Mouse (Mus musculus) liver, adult 2 months (tissue): ENCODE data around the gene Ascc2. TPM values are rescaled to one million over a fixed set of nuclear protein-coding genes. Genes with fewer than 3 reads are reported as not detected.

ENCODE experiments used
- DNase-seq: peaks from one replicate; pipeline ENCODE4 v3.0.0-alpha.2; 2011; ENCODE audit warnings: low read depth, low spot score; ENCODE audit errors: extremely low read depth
- H3K27ac ChIP-seq: fragments of 200-500 bp; replicated peaks from 2 replicates; pipeline ENCODE4 v1.5.1; 2012; ENCODE audit warnings: low read depth, mild to moderate bottlenecking, control low read depth, inconsistent platforms, low read length; ENCODE audit not compliant: insufficient read depth
- H3K27me3 ChIP-seq: fragments of 200-500 bp; 2 replicates; pipeline ENCODE4 v1.6.1; 2012; ENCODE audit warnings: mild to moderate bottlenecking, moderate library complexity, low read length, inconsistent platforms; ENCODE audit not compliant: control insufficient read depth, insufficient read depth
- H3K36me3 ChIP-seq: fragments of 200-500 bp; 2 replicates; pipeline ENCODE4 v1.6.1; 2012; ENCODE audit warnings: low read length, inconsistent platforms; ENCODE audit not compliant: control insufficient read depth, insufficient read depth
- H3K4me1 ChIP-seq: fragments of 200-500 bp; 2 replicates; pipeline ENCODE4 v1.6.1; 2011; ENCODE audit warnings: low read length; ENCODE audit not compliant: control insufficient read depth, insufficient read depth
- H3K4me3 ChIP-seq: fragments of 200-500 bp; 2 replicates; pipeline ENCODE4 v1.5.1; 2011; ENCODE audit warnings: low read depth, mild to moderate bottlenecking, control low read depth, low read length, moderate library complexity; ENCODE audit not compliant: insufficient read depth
- H3K79me2 ChIP-seq: fragments of 200-500 bp; 2 replicates; pipeline ENCODE4 v1.6.1; 2012; ENCODE audit warnings: inconsistent platforms, mild to moderate bottlenecking, low read length, moderate library complexity; ENCODE audit not compliant: control insufficient read depth, insufficient read depth
- H3K9ac ChIP-seq: fragments of 200-500 bp; 2 replicates; pipeline ENCODE4 v1.6.1; 2012; ENCODE audit warnings: low read depth, mild to moderate bottlenecking, control low read depth, inconsistent platforms, low read length
- CTCF ChIP-seq: fragments of 200-500 bp; IDR thresholded peaks from 2 replicates; pipeline ENCODE4 v1.5.1; 2011; ENCODE audit warnings: low read depth, low read length, control low read depth
- POLR2A ChIP-seq: fragments of 200-500 bp; IDR thresholded peaks from 2 replicates; pipeline ENCODE4 v1.6.1; 2011; ENCODE audit warnings: low read length, control low read depth; ENCODE audit not compliant: insufficient read depth; ENCODE audit errors: extremely low read depth
- WGBS: fragments of 180-500 bp; shearing (Covaris S2); methylation state at CpG from one replicate; pipeline ENCODE4 v1.1.7; 2018; 5-methylcytosine and 5-hydroxymethylcytosine counted together
- polyA plus RNA-seq: library from polyadenylated mRNA; depleted of rRNA; stranded (reverse); fragments of >200 nt; gene quantifications from 2 replicates; pipeline ENCODE4 v1.2.3, GENCODE M21; 2012; rRNA removed
- total RNA-seq: library from RNA; depleted of rRNA; stranded (reverse); fragments of >200 nt; gene quantifications from 2 replicates; pipeline ENCODE4 v1.2.3, GENCODE M21; 2014; rRNA removed

The Ascc2 gene
- total and polyA plus RNA-seq, 2 experiments, result 8.5 to 9.9 TPM

GRCm38 (mm10) chr11:4734179-4734578, 96.6 kb downstream of the Ascc2 start:
- TF ChIP-seq CTCF, result no peak
- no peak for TF ChIP-seq POLR2A
- 59% methylated on average over 12 of the region's 12 CpGs for WGBS
- H3K27me3 ChIP-seq, result no peaks in the 10 kb centered on the region
- no peaks in the 10 kb centered on the region for H3K79me2 ChIP-seq
- no peak for DNase-seq
- H3K4me3 ChIP-seq, result no peak overlapping the region
- no peaks in the 10 kb centered on the region for H3K36me3 ChIP-seq
- no peak overlapping the region for H3K27ac ChIP-seq
- no peaks in the 10 kb centered on the region for H3K4me1 ChIP-seq
- H3K9ac ChIP-seq, result no peak overlapping the region

Other genes with a start within 250 kb of the Ascc2 start
- gene Hormad2, start 196.6 kb upstream of the Ascc2 start, total RNA-seq, result 0.07 and 1.0 TPM in 2 replicates
- gene Hormad2, start 196.6 kb upstream of the Ascc2 start, polyA plus RNA-seq, result 0.12 and 0.31 TPM in 2 replicates
- 19.4 and 22.9 TPM in 2 replicates for gene Mtmr3, start 42.9 kb upstream of the Ascc2 start, total RNA-seq
- 10.0 and 12.4 TPM in 2 replicates for gene Mtmr3, start 42.9 kb upstream of the Ascc2 start, polyA plus RNA-seq
- not detected in 2 replicates for gene Gm11032, start 17.7 kb upstream of the Ascc2 start, total RNA-seq
- not detected in 2 replicates for gene Gm11032, start 17.7 kb upstream of the Ascc2 start, polyA plus RNA-seq
- gene Uqcr10, start 66.6 kb downstream of the Ascc2 start, total RNA-seq, result 702 and 886 TPM in 2 replicates
- 568 and 709 TPM in 2 replicates for gene Uqcr10, start 66.6 kb downstream of the Ascc2 start, polyA plus RNA-seq
- gene Zmat5, start 66.9 kb downstream of the Ascc2 start, total RNA-seq, result 3.6 and 5.1 TPM in 2 replicates
- 13.8 and 17.5 TPM in 2 replicates for gene Zmat5, start 66.9 kb downstream of the Ascc2 start, polyA plus RNA-seq
- gene Cabp7, start 109.0 kb downstream of the Ascc2 start, total RNA-seq, result not detected in 2 replicates
- not detected in 2 replicates for gene Cabp7, start 109.0 kb downstream of the Ascc2 start, polyA plus RNA-seq
- 10.8 and 11.1 TPM in 2 replicates for gene Nf2, start 211.8 kb downstream of the Ascc2 start, total RNA-seq
- 14.6 and 16.4 TPM in 2 replicates for gene Nf2, start 211.8 kb downstream of the Ascc2 start, polyA plus RNA-seq
- 217 and 226 TPM in 2 replicates for gene Nipsnap1, start 236.2 kb downstream of the Ascc2 start, total RNA-seq
- 294 and 337 TPM in 2 replicates for gene Nipsnap1, start 236.2 kb downstream of the Ascc2 start, polyA plus RNA-seq